Mouse (Mus musculus) gastrocnemius, postnatal 36 days (tissue): ENCODE measurements around the gene Syt16. TPM values are rescaled to one million over a fixed set of nuclear protein-coding genes. Genes with fewer than 3 reads are reported as not detected.

Source experiments
- DNase-seq, 2 experiments: peaks; one replicate each; pipeline ENCODE4 v3.0.0; 2022
- intact Hi-C: fragments of 180-260 bp; cut with DNase I; formaldehyde crosslinking; loops from one replicate; pipeline ENCODE4 v1.15.1; 2025
- total RNA-seq, 2 experiments: library from RNA; stranded (reverse); gene quantifications; 2 replicates each; pipeline ENCODE4 v1.2.3; 2021

Syt16 gene
- total RNA-seq, 2 experiments from 2014 or later = not detected

- DNase-seq = no peak
- intact Hi-C loops = no loop called here
Observed at GRCm38 (mm10) chr12:74093110-74093509, 95.6 kb downstream of the Syt16 start.

- intact Hi-C loops = no loop called here
- no peak for DNase-seq
Observed at GRCm38 (mm10) chr12:74094701-74095100, 97.2 kb downstream of the Syt16 start.

- intact Hi-C loops = no loop called here
- no peak for DNase-seq
Observed at GRCm38 (mm10) chr12:74098572-74099290, 101.3 kb downstream of the Syt16 start.

GRCm38 (mm10) chr12:74105811-74106513 lies 108.5 kb downstream of the Syt16 start:
- DNase-seq = no peak
- intact Hi-C loops = no loop called here

GRCm38 (mm10) chr12:74108663-74109081 lies 111.2 kb downstream of the Syt16 start:
- intact Hi-C loops = no loop called here
- DNase-seq = no peak

- intact Hi-C loops = no loop called here
- no peak for DNase-seq
Observed at GRCm38 (mm10) chr12:74109462-74110068, 112.1 kb downstream of the Syt16 start.

GRCm38 (mm10) chr12:74116825-74117224 lies 119.4 kb downstream of the Syt16 start:
- DNase-seq = no peak
- intact Hi-C loops = no loop called here

GRCm38 (mm10) chr12:74125796-74126195 lies 128.3 kb downstream of the Syt16 start:
- intact Hi-C loops = no loop called here
- no peak for DNase-seq

- intact Hi-C loops = no loop called here
- DNase-seq = no peak
Observed at GRCm38 (mm10) chr12:74128229-74128628, 130.8 kb downstream of the Syt16 start.

GRCm38 (mm10) chr12:74131790-74132189 lies 134.3 kb downstream of the Syt16 start:
- intact Hi-C loops = no loop called here
- no peak for DNase-seq

- no peak for DNase-seq
- intact Hi-C loops = no loop called here
Observed at GRCm38 (mm10) chr12:74142147-74142546, 144.7 kb downstream of the Syt16 start.

- no peak for DNase-seq
- intact Hi-C loops = no loop called here
Observed at GRCm38 (mm10) chr12:74144385-74144784, 146.9 kb downstream of the Syt16 start.

GRCm38 (mm10) chr12:74160791-74161190 lies 163.3 kb downstream of the Syt16 start:
- DNase-seq = no peak
- intact Hi-C loops = no loop called here

GRCm38 (mm10) chr12:74163080-74163479 lies 165.6 kb downstream of the Syt16 start:
- no peak for DNase-seq
- intact Hi-C loops = no loop called here

GRCm38 (mm10) chr12:74171257-74171656 lies 173.8 kb downstream of the Syt16 start:
- no peak for DNase-seq
- intact Hi-C loops = no loop called here

- no peak for DNase-seq
- intact Hi-C loops = no loop called here
Observed at GRCm38 (mm10) chr12:74173902-74174301, 176.4 kb downstream of the Syt16 start.

GRCm38 (mm10) chr12:74184596-74184995 lies 187.1 kb downstream of the Syt16 start:
- intact Hi-C loops = no loop called here
- DNase-seq = no peak

- intact Hi-C loops = no loop called here
- DNase-seq = no peak
Observed at GRCm38 (mm10) chr12:74188243-74188785, 190.9 kb downstream of the Syt16 start.

GRCm38 (mm10) chr12:74188815-74189214 lies 191.4 kb downstream of the Syt16 start:
- DNase-seq = no peak
- intact Hi-C loops = no loop called here

- intact Hi-C loops = no loop called here
- no peak for DNase-seq
Observed at GRCm38 (mm10) chr12:74189840-74190239, 192.4 kb downstream of the Syt16 start.

- DNase-seq = no peak
- intact Hi-C loops = no loop called here
Observed at GRCm38 (mm10) chr12:74190297-74190696, 192.8 kb downstream of the Syt16 start.
